Mouse (Mus musculus) kidney, postnatal 0 days (tissue): Measurements from ENCODE around the gene Polr1e. TPM values are rescaled to one million over a fixed set of nuclear protein-coding genes. Genes with fewer than 3 reads are reported as not detected.
A peak's percentile ranks its signal among the peaks of the same experiment; 100 is the strongest.

Source experiments
- ATAC-seq: fragments of 200-750 bp; cut with Nextera tagmentation; replicated peaks from 2 replicates; pipeline ENCODE4 v1.8.0; 2017; ENCODE audit warnings: low read depth, moderate number of reproducible peaks, moderate TSS enrichment, moderate library complexity; ENCODE audit not compliant: low FRiP score
- DNase-seq: peaks from one replicate; pipeline ENCODE4 v3.0.0-alpha.2; 2016; ENCODE audit warnings: low spot score
- H3K27ac ChIP-seq: fragments of 300-500 bp; sonication (generic); 2 replicates; pipeline ENCODE4 v1.5.1; 2014; ENCODE audit warnings: mild to moderate bottlenecking
- H3K27me3 ChIP-seq: fragments of 300-500 bp; sonication (generic); 2 replicates; pipeline ENCODE4 v1.6.1; 2014; ENCODE audit warnings: low read length, mixed read lengths; ENCODE audit not compliant: insufficient read depth
- H3K36me3 ChIP-seq: fragments of 300-500 bp; sonication (generic); 2 replicates; pipeline ENCODE4 v1.6.1; 2014; ENCODE audit warnings: low read length, mixed read lengths; ENCODE audit not compliant: insufficient read depth
- H3K4me1 ChIP-seq: fragments of 300-500 bp; sonication (generic); replicated peaks from 2 replicates; pipeline ENCODE4 v1.6.1; 2014; ENCODE audit warnings: antibody characterized with exemption, low read length, mixed read lengths; ENCODE audit not compliant: insufficient read depth
- H3K4me2 ChIP-seq: fragments of 300-500 bp; sonication (generic); 2 replicates; pipeline ENCODE4 v1.6.1; 2014; ENCODE audit warnings: mild to moderate bottlenecking, low read length, moderate library complexity, mixed read lengths
- H3K4me3 ChIP-seq: fragments of 300-500 bp; sonication (generic); replicated peaks from 2 replicates; pipeline ENCODE4 v1.5.1; 2014; ENCODE audit warnings: low read depth, low read length
- H3K9ac ChIP-seq: fragments of 300-500 bp; sonication (generic); 2 replicates; pipeline ENCODE4 v1.6.1; 2014; ENCODE audit warnings: low read depth, low read length
- H3K9me3 ChIP-seq: fragments of 300-500 bp; sonication (generic); replicated peaks from 2 replicates; pipeline ENCODE4 v1.6.1; 2016; ENCODE audit warnings: low read length, inconsistent platforms, mixed read lengths
- CTCF ChIP-seq: IDR thresholded peaks from 2 replicates; pipeline ENCODE4 v1.5.1; 2016; ENCODE audit warnings: antibody characterized with exemption, low read depth, mild to moderate bottlenecking, moderate library complexity
- WGBS: fragments of 180-500 bp; shearing (Covaris S2); extraction: QIAGEN DNeasy Blood & Tissue Kit; methylation state at CpG from one replicate; pipeline ENCODE4 v1.1.7; 2014; 5-methylcytosine and 5-hydroxymethylcytosine counted together
- polyA plus RNA-seq: library from polyadenylated mRNA; unstranded; fragments of >200 nt; fragmentation: Nextera tagmentation; extraction: Ambion mirVana; gene quantifications from 2 replicates; pipeline ENCODE4 v1.2.1, GENCODE M21; 2015

Gene Polr1e
- polyA plus RNA-seq, 1 experiment from 2014 or later = 33.4 TPM

DNA sequence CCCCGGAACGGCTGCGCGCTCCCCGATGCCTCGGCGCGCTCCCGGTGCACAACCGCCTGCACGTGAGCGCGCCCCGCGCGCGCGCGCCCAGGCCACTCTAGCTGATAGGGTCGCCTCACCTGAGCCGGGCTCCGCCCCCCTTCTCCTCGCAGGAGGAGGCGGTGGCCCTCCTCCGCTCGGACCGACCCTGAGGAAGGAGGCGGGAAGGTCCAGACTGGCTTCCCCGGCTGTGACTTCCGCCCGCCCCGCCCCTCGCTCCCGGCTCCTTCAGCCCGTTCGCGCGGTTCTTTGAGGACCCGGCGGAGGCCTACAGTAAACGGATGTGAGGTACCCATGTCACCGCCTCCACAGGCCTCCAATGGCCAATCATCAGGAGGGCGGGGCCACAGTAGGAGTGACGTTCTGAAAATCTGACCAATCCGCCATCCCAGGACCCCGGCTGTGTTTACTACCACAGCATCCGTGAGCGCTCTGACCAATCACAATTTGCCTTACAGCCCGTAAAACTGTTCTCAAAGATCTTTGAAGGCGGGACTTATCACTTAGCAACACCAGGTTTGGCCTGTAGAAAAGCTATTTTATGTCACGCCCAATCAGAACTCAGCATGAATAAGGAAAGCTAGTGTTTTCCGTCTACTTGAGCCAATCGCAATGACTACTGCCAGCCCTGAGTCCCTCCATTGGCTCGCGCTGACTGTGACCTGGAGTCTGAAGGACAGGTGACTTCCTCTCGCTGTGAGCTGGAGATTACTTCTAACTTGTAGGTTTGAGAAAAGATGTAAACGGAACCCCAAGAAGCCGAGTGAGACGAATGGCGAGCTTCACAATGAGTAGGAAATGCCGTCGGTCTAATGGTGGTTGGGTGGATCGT lies 6.0 kb upstream of the Polr1e start, which contains the start of gene Zbtb5:
TSS of gene Zbtb5 (minus strand) at position 308 of the 871 bp plus-strand sequence.
- peak; percentile 99 for ATAC-seq
- H3K27ac ChIP-seq = peak within 1 kb of the TSS; percentile 97

DNA sequence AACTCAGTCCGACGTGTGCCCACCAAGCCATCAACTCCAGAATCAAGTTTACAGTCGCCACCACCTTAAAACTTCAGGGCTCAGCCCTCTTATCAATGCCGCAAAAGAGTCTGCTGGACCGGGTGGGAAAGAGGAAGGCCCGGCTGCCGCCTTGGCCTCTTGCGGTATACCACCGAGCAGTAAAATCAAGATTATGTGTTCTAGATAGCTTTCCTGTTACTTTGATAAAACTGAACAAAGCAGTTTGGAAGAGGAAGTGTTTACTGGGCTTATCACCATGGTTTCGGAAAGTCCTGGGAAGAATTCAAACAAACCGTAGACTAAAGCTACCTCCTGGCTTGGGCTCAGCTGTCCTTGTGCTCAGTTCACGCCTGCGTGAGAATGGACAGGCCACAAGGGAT lies 5.4 kb upstream of the Polr1e start:
- Histone ChIP-seq H3K4me2 (peak overlapping the region; percentile 61), H3K36me3 (no peaks in the 10 kb centered on the region), H3K4me3 (peak overlapping the region; percentile 60), H3K9ac (peak overlapping the region; percentile 72), H3K27ac (peak overlapping the region; percentile 91), H3K9me3 (no peaks in the 10 kb centered on the region), H3K4me1 (peaks cover 11% of the 10 kb centered on the region), H3K27me3 (no peaks in the 10 kb centered on the region)
- no peak for TF ChIP-seq CTCF
- WGBS = under 1% methylated on average over 13 of the region's 13 CpGs
- no peak for ATAC-seq
- peak; percentile 32 for DNase-seq

More for the DNA sequence above, 6.0 kb upstream of the Polr1e start, which contains the start of gene Zbtb5:
- Histone ChIP-seq H3K4me2 (peak within 1 kb of the TSS; percentile 67), H3K36me3 (no peaks in the 10 kb centered on the region), H3K9me3 (no peaks in the 10 kb centered on the region), H3K4me1 (peaks cover 11% of the 10 kb centered on the region), H3K9ac (peak within 1 kb of the TSS; percentile 78), H3K27me3 (no peaks in the 10 kb centered on the region), H3K4me3 (peak within 1 kb of the TSS; percentile 64)
- no peak for TF ChIP-seq CTCF
- DNase-seq = peak; percentile 100
- WGBS = under 1% methylated on average over 51 of the region's 63 CpGs

DNA sequence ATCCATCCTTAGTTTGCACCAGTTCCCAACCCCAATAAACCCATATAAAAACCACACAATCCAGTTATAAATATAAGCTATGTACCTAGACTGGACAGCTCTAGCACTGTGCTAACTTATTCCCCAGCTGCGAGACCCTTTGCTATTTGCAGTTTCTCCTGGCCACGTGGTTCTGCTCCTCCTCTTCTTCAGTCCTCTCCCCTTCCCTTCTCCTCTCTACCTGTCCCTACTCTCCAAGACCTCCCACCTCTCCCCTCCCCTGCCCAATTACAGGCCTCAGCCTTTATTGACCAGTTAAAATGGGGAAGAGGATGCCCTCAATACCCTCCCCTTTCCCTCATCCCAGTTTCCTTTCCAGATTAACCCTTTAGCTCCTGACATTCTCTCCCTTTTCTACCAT lies 4.8 kb upstream of the Polr1e start:
- no peak for TF ChIP-seq CTCF
- Histone ChIP-seq H3K4me2 (peak overlapping the region; percentile 61), H3K9me3 (no peaks in the 10 kb centered on the region), H3K27me3 (no peaks in the 10 kb centered on the region), H3K27ac (no peak overlapping the region), H3K9ac (peak overlapping the region; percentile 72; the same call in 1 of the 2 replicates), H3K36me3 (no peaks in the 10 kb centered on the region), H3K4me3 (peak overlapping the region; percentile 60; the same call in 1 of the 2 replicates), H3K4me1 (peaks cover 11% of the 10 kb centered on the region)
- 5% methylated on average over 2 of the region's 2 CpGs for WGBS
- DNase-seq (no peak), ATAC-seq (no peak)

DNA sequence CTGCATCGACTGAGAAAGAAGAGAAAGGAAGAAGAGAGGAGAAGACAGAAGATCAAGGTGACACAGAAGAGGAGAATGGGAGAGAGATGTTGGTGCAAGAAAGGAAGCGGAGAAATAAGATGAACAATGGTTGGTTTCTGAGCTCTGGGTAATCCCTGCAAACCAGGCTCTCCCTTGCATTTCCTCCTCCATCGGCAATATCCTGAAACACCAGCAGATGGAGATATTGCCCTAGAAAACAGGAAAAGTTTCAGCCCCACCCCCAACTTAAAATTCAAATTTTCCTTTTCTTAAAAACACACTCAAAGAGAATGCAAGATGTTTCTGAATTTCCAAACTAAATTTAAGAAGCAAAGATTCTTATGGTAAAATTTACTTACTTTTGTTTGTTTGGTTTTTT lies 2.8 kb upstream of the Polr1e start:
- Histone ChIP-seq H3K27me3 (no peaks in the 10 kb centered on the region), H3K36me3 (no peaks in the 10 kb centered on the region), H3K4me1 (peaks cover 11% of the 10 kb centered on the region), H3K9ac (no peak overlapping the region), H3K4me3 (no peak overlapping the region), H3K4me2 (no peak overlapping the region), H3K9me3 (no peaks in the 10 kb centered on the region), H3K27ac (no peak overlapping the region)
- 19% methylated on average over 3 of the region's 3 CpGs for WGBS
- peak; percentile 72 for DNase-seq
- ATAC-seq = no peak
- peak; percentile 84 for TF ChIP-seq CTCF

DNA sequence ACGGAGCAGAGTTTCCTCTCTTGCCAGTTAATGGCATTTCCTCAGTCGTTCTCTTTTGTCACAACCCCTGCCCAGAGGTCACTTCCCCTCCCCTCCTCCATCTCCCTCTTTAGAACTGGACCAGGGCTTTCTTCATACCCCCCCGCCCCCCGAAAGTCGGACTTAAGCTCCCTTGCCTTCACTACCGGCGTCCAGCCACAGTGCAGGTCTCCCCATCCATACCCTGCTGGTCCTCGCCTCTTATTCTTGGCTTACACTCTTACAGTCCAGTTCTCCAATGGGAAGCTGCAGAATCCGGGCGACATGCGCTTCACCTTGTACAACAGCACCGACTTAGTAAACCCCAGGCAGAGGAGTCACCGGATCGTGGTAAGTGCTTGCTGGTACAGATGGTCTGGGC lies 626 bp downstream of the Polr1e start:
- Histone ChIP-seq H3K36me3 (no peaks in the 10 kb centered on the region), H3K4me2 (peak overlapping the region; percentile 97), H3K9ac (peak overlapping the region; percentile 60), H3K4me3 (peak overlapping the region; percentile 65), H3K27me3 (no peaks in the 10 kb centered on the region), H3K4me1 (0 out of 2 replicates have a peak, but pooled peaks cover 3% of the 10 kb centered on the region), H3K9me3 (no peaks in the 10 kb centered on the region), H3K27ac (no peak overlapping the region)
- no peak for TF ChIP-seq CTCF
- 2% methylated on average over 14 of the region's 14 CpGs for WGBS
- no peak for DNase-seq
- 0 out of 2 replicates have a peak, but pooled peaks have one; percentile 3 for ATAC-seq

DNA sequence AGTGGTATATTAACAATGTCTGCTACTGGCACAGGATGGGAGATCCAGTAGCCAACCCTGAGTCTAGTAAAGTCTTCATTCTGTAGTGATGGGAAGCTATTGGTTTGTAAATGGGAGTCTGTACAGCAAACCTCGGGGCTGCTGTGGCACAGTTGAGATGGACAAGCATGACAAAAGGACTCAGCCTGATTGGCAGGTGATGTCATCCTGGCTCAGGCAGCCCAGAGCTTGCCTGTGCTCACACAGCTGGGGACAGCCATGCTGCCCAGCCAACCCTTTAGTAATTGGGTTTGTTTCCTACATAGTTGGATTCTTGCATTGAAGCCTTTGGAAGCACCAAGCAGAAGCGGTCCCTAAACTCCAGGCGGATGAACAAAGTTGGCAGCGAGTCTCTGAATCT lies 8.1 kb downstream of the Polr1e start:
- no peak overlapping the region for H3K4me2 ChIP-seq
- 95% methylated on average over 4 of the region's 4 CpGs for WGBS
- H3K9ac ChIP-seq = no peak overlapping the region
- ATAC-seq (no peak), DNase-seq (no peak)
- H3K27me3 ChIP-seq = no peaks in the 10 kb centered on the region
- H3K4me3 ChIP-seq = no peak overlapping the region
- H3K9me3 ChIP-seq = no peaks in the 10 kb centered on the region
- H3K27ac ChIP-seq = no peak overlapping the region
- H3K4me1 ChIP-seq = no peaks in the 10 kb centered on the region
- peaks cover 14% of the 10 kb centered on the region; the same call in 1 of the 2 replicates for H3K36me3 ChIP-seq
- TF ChIP-seq CTCF = no peak
